8 mouse cellular contexts compared by ENCODE assay signal in genomic region chr9:21164072-21164471, GRCm38 (mm10). TPM values are rescaled to one million over a fixed set of nuclear protein-coding genes. Genes with fewer than 3 reads are reported as not detected.
DNase-seq lines count a peak whose midpoint lies in the region; ATAC-seq lines count a peak whose summit lies in the region.

No protein-coding gene starts in this region.

- peaks cover 51% of the 10 kb centered on the region for H3K27me3 ChIP-seq in embryonic facial prominence, embryonic 14.5 days (replicated peaks; ENCODE audit: control insufficient read depth, insufficient read depth, low read length)
- peaks cover 58% of the 10 kb centered on the region for H3K27me3 ChIP-seq in intestine, embryonic 14.5 days (replicated peaks; ENCODE audit: control insufficient read depth, insufficient read depth, low read length)
- peaks cover 54% of the 10 kb centered on the region for H3K27me3 ChIP-seq in midbrain, embryonic 11.5 days (ENCODE audit: control insufficient read depth, insufficient read depth, low read length)

- under 1% methylated on average over 17 of the region's 26 CpGs for WGBS in embryonic facial prominence, embryonic 14.5 days
- 1% methylated on average over 26 of the region's 26 CpGs for WGBS in intestine, embryonic 14.5 days
- WGBS in midbrain, embryonic 11.5 days: 1% methylated on average over 26 of the region's 26 CpGs

- H3K4me1 ChIP-seq in embryonic facial prominence, embryonic 14.5 days (ENCODE audit: control insufficient read depth, insufficient read depth, low read length): peaks cover 31% of the 10 kb centered on the region
- H3K4me1 ChIP-seq in intestine, embryonic 14.5 days (replicated peaks; ENCODE audit: control insufficient read depth, insufficient read depth, low read length): peaks cover 33% of the 10 kb centered on the region
- H3K4me1 ChIP-seq in midbrain, embryonic 11.5 days (ENCODE audit: control insufficient read depth, insufficient read depth, low read length): peaks cover 17% of the 10 kb centered on the region

- H3K4me3 ChIP-seq in embryonic facial prominence, embryonic 14.5 days (ENCODE audit: low read depth, low read length): peak overlapping the region; percentile 28
- peak overlapping the region; percentile 18; the same call in 1 of the 2 replicates for H3K4me3 ChIP-seq in intestine, embryonic 14.5 days (ENCODE audit: low read depth, low read length)
- no peak overlapping the region for H3K4me3 ChIP-seq in midbrain, embryonic 11.5 days (ENCODE audit: low read depth, low read length)

- H3K4me2 ChIP-seq in embryonic facial prominence, embryonic 14.5 days (ENCODE audit: low read depth, low read length): peak overlapping the region; percentile 97
- peak overlapping the region; percentile 89 for H3K4me2 ChIP-seq in intestine, embryonic 14.5 days (ENCODE audit: low read length)
- H3K4me2 ChIP-seq in midbrain, embryonic 11.5 days: peak overlapping the region; percentile 15; the same call in 1 of the 2 replicates

- no peaks in the 10 kb centered on the region for H3K36me3 ChIP-seq in embryonic facial prominence, embryonic 14.5 days (ENCODE audit: control insufficient read depth, insufficient read depth, low read length)
- H3K36me3 ChIP-seq in intestine, embryonic 14.5 days (ENCODE audit: control insufficient read depth, insufficient read depth, low read length): no peaks in the 10 kb centered on the region
- H3K36me3 ChIP-seq in midbrain, embryonic 11.5 days (ENCODE audit: control insufficient read depth, insufficient read depth, low read length): no peaks in the 10 kb centered on the region

- peak overlapping the region; percentile 25; the same call in 1 of the 2 replicates for H3K9ac ChIP-seq in embryonic facial prominence, embryonic 14.5 days (ENCODE audit: low read depth, low read length)
- H3K9ac ChIP-seq in intestine, embryonic 14.5 days (ENCODE audit: low read length): no peak overlapping the region
- no peak overlapping the region for H3K9ac ChIP-seq in midbrain, embryonic 11.5 days (ENCODE audit: low read length)

- DNase-seq in heart, adult 11 months: peak; percentile 92
- no peak for DNase-seq in heart, adult 9 months (ENCODE audit: low spot score in 2 of 2)
- peak; percentile 57 to 58 for DNase-seq in B cell, adult 2 months
- DNase-seq in embryonic facial prominence, embryonic 14.5 days (ENCODE audit: low spot score): no peak
- no peak for DNase-seq in intestine, embryonic 14.5 days (ENCODE audit: low spot score)
- no peak for DNase-seq in midbrain, embryonic 11.5 days (ENCODE audit: low spot score, missing footprints)
- DNase-seq in telencephalon, adult 2 months (ENCODE audit: low read depth, low spot score): peak; percentile 74

- H3K9me3 ChIP-seq in embryonic facial prominence, embryonic 14.5 days (ENCODE audit: control insufficient read depth, low read length): no peaks in the 10 kb centered on the region
- no peaks in the 10 kb centered on the region for H3K9me3 ChIP-seq in intestine, embryonic 14.5 days (ENCODE audit: control insufficient read depth, low read length)
- H3K9me3 ChIP-seq in midbrain, embryonic 11.5 days (ENCODE audit: control insufficient read depth, low read length): no peaks in the 10 kb centered on the region

- no peak overlapping the region for H3K27ac ChIP-seq in embryonic facial prominence, embryonic 14.5 days (replicated peaks; ENCODE audit: low read depth, low read length)
- H3K27ac ChIP-seq in intestine, embryonic 14.5 days (ENCODE audit: low read depth): no peak overlapping the region
- H3K27ac ChIP-seq in midbrain, embryonic 11.5 days (ENCODE audit: low read depth, low read length): no peak overlapping the region

- no peak for ATAC-seq in embryonic facial prominence, embryonic 14.5 days (ENCODE audit: low read depth)
- no peak for ATAC-seq in intestine, embryonic 14.5 days (replicated peaks; ENCODE audit: low FRiP score, low TSS enrichment, low read depth)
- no peak for ATAC-seq in midbrain, embryonic 11.5 days (ENCODE audit: low FRiP score)
- no peak for ATAC-seq in activated CD4-positive, CD25-positive, alpha-beta regulatory T cell, adult 4 months

RNA-seq across cellular contexts. Expression of gene Pde4a, which starts 1.4 kb away (rescaled TPM):
- 6.2 and 6.9 TPM in 2 replicates for polyA plus RNA-seq in embryonic facial prominence, embryonic 14.5 days (2014; fragmentation: Nextera tagmentation; extraction: Ambion mirVana)
- 6.7 and 7.0 TPM in 2 replicates for polyA plus RNA-seq in intestine, embryonic 14.5 days (2014; fragmentation: Nextera tagmentation; extraction: Ambion mirVana)
- polyA plus RNA-seq in midbrain, embryonic 11.5 days (2014; fragmentation: Nextera tagmentation; extraction: Ambion mirVana): 5.0 and 6.5 TPM in 2 replicates
- 1 to 10 TPM in 1 of 2 experiments, under 1 TPM in 1; 0.44 to 1.1 TPM for polyA plus RNA-seq in activated CD4-positive, CD25-positive, alpha-beta regulatory T cell, adult 4 months (2017; shearing (Covaris generic))

RNA-seq across cellular contexts. Expression of gene Cdc37, which starts 14.3 kb away (rescaled TPM):
- 259 and 298 TPM in 2 replicates for polyA plus RNA-seq in embryonic facial prominence, embryonic 14.5 days (2014; fragmentation: Nextera tagmentation; extraction: Ambion mirVana)
- 307 and 327 TPM in 2 replicates for polyA plus RNA-seq in intestine, embryonic 14.5 days (2014; fragmentation: Nextera tagmentation; extraction: Ambion mirVana)
- polyA plus RNA-seq in midbrain, embryonic 11.5 days (2014; fragmentation: Nextera tagmentation; extraction: Ambion mirVana): 297 and 318 TPM in 2 replicates
- polyA plus RNA-seq in activated CD4-positive, CD25-positive, alpha-beta regulatory T cell, adult 4 months (2017; shearing (Covaris generic)): 100 to 1,000 TPM; 102 to 129 TPM

RNA-seq across cellular contexts. Expression of gene Tyk2, which starts 33.0 kb away (rescaled TPM):
- 9.8 and 11.6 TPM in 2 replicates for polyA plus RNA-seq in embryonic facial prominence, embryonic 14.5 days (2014; fragmentation: Nextera tagmentation; extraction: Ambion mirVana)
- polyA plus RNA-seq in intestine, embryonic 14.5 days (2014; fragmentation: Nextera tagmentation; extraction: Ambion mirVana): 11.7 and 12.1 TPM in 2 replicates
- 6.1 and 7.1 TPM in 2 replicates for polyA plus RNA-seq in midbrain, embryonic 11.5 days (2014; fragmentation: Nextera tagmentation; extraction: Ambion mirVana)
- 10 to 100 TPM; 30.0 to 60.9 TPM for polyA plus RNA-seq in activated CD4-positive, CD25-positive, alpha-beta regulatory T cell, adult 4 months (2017; shearing (Covaris generic))

Comparison
In these comparisons a context has a peak if more than half of its experiments do, and no peak if none do; other contexts are left out.
1. DNase-seq: peak in heart, adult 11 months (single experiment), B cell, adult 2 months (2 of 2) and telencephalon, adult 2 months (single experiment); none in heart, adult 9 months (0 of 2), embryonic facial prominence, embryonic 14.5 days (single experiment), intestine, embryonic 14.5 days (single experiment) and midbrain, embryonic 11.5 days (single experiment).
2. H3K4me2 ChIP-seq: peak in every context shown above with its lines; median percentile 97 in embryonic facial prominence, embryonic 14.5 days; 89 in intestine, embryonic 14.5 days; 15 in midbrain, embryonic 11.5 days.